Mouse (Mus musculus) heart, adult 2 months (tissue): ENCODE results near the gene Abr. TPM values are rescaled to one million over a fixed set of nuclear protein-coding genes. Genes with fewer than 3 reads are reported as not detected.

Experiments used
- DNase-seq, 2 experiments: peaks; one replicate each; pipeline ENCODE4 v3.0.0; 2021
- H3K27ac ChIP-seq: fragments of 200-600 bp; 2 replicates; pipeline ENCODE4 v1.8.1; 2022
- H3K27me3 ChIP-seq: fragments of 200-500 bp; 2 replicates; pipeline ENCODE4 v1.6.1; 2012; ENCODE audit warnings: mild to moderate bottlenecking, low read length, inconsistent platforms, mixed read lengths; ENCODE audit not compliant: control insufficient read depth, insufficient read depth
- H3K36me3 ChIP-seq: fragments of 200-500 bp; 2 replicates; pipeline ENCODE4 v1.6.1; 2012; ENCODE audit warnings: low read length, inconsistent platforms; ENCODE audit not compliant: control insufficient read depth, insufficient read depth
- H3K4me1 ChIP-seq: fragments of 200-500 bp; 2 replicates; pipeline ENCODE4 v1.6.1; 2011; ENCODE audit warnings: low read length; ENCODE audit not compliant: control insufficient read depth, insufficient read depth
- H3K4me3 ChIP-seq: fragments of 200-600 bp; 2 replicates; pipeline ENCODE4 v1.8.1; 2022
- H3K79me2 ChIP-seq: fragments of 200-500 bp; replicated peaks from 2 replicates; pipeline ENCODE4 v1.6.1; 2012; ENCODE audit warnings: mild to moderate bottlenecking, inconsistent platforms, low read length, moderate library complexity, mixed read lengths; ENCODE audit not compliant: control insufficient read depth, insufficient read depth
- H3K9ac ChIP-seq: fragments of 200-500 bp; 2 replicates; pipeline ENCODE4 v1.6.1; 2012; ENCODE audit warnings: low read depth, mild to moderate bottlenecking, control low read depth, inconsistent platforms, low read length, mixed read lengths
- CTCF ChIP-seq: fragments of 200-600 bp; IDR thresholded peaks from 2 replicates; pipeline ENCODE4 v1.8.1; 2022; ENCODE audit warnings: antibody characterized with exemption, mild to moderate bottlenecking, moderate library complexity
- EP300 ChIP-seq: fragments of 200-500 bp; IDR thresholded peaks from 2 replicates; pipeline ENCODE4 v1.6.1; 2011; ENCODE audit warnings: low read depth, low read length, control low read depth; ENCODE audit not compliant: insufficient read depth
- POLR2A ChIP-seq: fragments of 200-500 bp; IDR thresholded peaks from 2 replicates; pipeline ENCODE4 v1.6.1; 2011; ENCODE audit warnings: mild to moderate bottlenecking, low read depth, low read length, control low read depth; ENCODE audit not compliant: insufficient read depth
- whole genome bisulfite sequencing: fragments of 180-500 bp; shearing (Covaris S2); methylation state at CpG from one replicate; pipeline ENCODE4 v1.1.7; 2018; 5-methylcytosine and 5-hydroxymethylcytosine counted together
- intact Hi-C: fragments of 180-260 bp; cut with DNase I; formaldehyde crosslinking; loops from one replicate; pipeline ENCODE4 v1.15.1; 2025
- polyA plus RNA-seq: library from polyadenylated mRNA; depleted of rRNA; stranded (reverse); fragments of >200 nt; gene quantifications from 2 replicates; pipeline ENCODE4 v1.2.3, GENCODE M21; 2012
- total RNA-seq, 2 experiments: library from RNA; stranded (reverse); gene quantifications; 2 replicates each; pipeline ENCODE4 v1.2.3; 2021

Gene Abr
- total and polyA plus RNA-seq, 3 experiments: 23.4 to 32.2 (median 26.6) TPM

DNA sequence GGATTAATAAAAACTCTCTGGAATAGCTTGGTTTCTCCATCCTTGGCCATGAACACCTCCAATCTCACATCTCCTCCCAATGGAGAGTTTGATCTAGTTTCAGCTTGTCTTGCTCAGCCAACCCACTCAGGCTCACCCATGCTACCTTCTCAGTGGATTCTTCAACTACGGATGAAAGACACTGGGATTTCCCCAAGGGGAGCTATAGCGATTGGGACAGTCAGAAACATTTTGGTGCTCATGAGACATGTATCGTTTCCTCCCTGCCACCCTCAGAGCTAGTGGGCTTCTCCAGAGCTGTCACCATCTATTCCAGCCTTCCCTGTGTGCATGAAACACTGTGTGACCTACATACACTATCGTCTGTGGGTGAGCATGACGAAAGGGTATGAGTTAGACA is 160.4 kb downstream of the Abr start:
- no peak for DNase-seq
- Histone ChIP-seq H3K4me1 (no peaks in the 10 kb centered on the region), H3K27me3 (no peaks in the 10 kb centered on the region), H3K79me2 (no peaks in the 10 kb centered on the region), H3K9ac (no peak overlapping the region), H3K36me3 (no peaks in the 10 kb centered on the region), H3K4me3 (no peak overlapping the region), H3K27ac (no peak overlapping the region)
- TF ChIP-seq CTCF (no peak), EP300 (no peak), POLR2A (no peak)
- 88% methylated on average over 5 of the region's 5 CpGs for WGBS
- intact Hi-C loops: no loop called here

DNA sequence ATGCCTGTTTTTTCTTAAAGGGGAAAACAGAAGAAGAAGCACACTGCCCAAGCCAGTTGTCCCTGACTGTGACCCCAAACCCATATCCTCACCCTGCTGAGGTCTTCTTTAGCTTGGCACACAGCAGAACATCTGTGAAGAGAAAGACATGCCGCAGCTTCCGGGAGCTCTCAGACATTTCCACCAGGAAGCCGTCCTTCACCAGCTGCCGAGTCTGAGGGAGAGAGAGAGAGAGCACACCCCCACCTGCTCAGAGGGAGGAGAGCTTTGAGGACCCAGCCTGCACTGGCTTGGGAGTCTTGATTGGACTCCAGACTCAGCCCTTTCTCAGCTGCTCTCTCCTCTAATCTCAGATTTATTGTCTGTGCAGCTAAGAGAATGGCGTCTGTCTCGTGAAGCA is 160.9 kb downstream of the Abr start:
- 53% methylated on average over 6 of the region's 6 CpGs for WGBS

DNA sequence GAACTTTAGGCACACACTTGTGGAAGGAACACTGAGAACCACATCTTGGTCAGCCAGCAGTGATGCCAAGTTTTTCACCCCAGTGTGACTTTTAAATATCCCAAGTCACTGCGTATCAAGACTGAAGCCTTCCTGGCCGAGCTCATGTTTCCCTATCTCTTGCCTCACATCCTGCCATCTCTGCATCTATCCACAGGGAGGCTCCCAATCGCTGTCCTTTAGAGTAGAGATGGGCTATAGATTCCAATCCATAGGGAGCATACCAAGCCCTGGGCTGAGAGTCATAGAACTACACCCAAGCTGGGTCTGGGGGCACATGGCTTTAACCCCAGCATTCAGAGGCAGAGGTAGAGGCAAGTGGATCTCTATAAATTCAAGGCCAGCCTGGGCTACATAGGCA is 162.6 kb downstream of the Abr start:
- no peaks in the 10 kb centered on the region for H3K36me3 ChIP-seq
- no peak for TF ChIP-seq POLR2A
- TF ChIP-seq EP300: no peak
- TF ChIP-seq CTCF: no peak

More for the DNA sequence above, 160.9 kb downstream of the Abr start:
- no peak for TF ChIP-seq CTCF
- TF ChIP-seq POLR2A: no peak
- Histone ChIP-seq H3K9ac (no peak overlapping the region), H3K4me3 (no peak overlapping the region), H3K27me3 (no peaks in the 10 kb centered on the region), H3K4me1 (no peaks in the 10 kb centered on the region; the same call in 1 of the 2 replicates), H3K36me3 (no peaks in the 10 kb centered on the region), H3K27ac (no peak overlapping the region), H3K79me2 (no peaks in the 10 kb centered on the region)
- intact Hi-C loops: no loop called here
- DNase-seq: no peak

DNA sequence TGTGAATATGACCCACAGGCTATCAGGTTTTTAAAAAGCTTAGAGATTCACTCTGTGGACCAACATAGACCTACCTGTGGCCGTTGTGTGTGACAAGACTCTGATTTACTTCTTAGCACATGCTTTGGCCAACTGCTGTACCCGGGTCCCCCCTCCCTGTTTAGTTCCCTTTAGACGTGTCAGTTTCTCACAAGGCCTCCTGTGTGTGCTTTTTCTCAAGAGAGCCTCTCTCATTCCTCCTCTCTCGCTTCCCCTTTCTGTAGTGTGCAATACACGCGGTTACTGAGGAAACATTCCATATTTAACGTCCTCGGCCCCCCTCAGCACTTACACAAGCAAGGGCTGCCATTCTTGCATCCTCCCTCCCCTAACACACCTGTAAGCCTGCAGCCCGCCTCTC is 163.4 kb downstream of the Abr start:
- intact Hi-C loops: no loop called here
- no peak for DNase-seq
- Histone ChIP-seq H3K4me3 (no peak overlapping the region), H3K9ac (no peak overlapping the region), H3K27ac (no peak overlapping the region), H3K4me1 (no peaks in the 10 kb centered on the region; the same call in 1 of the 2 replicates), H3K36me3 (no peaks in the 10 kb centered on the region), H3K27me3 (no peaks in the 10 kb centered on the region), H3K79me2 (no peaks in the 10 kb centered on the region)
- WGBS: 83% methylated on average over 9 of the region's 9 CpGs
- TF ChIP-seq EP300 (no peak), POLR2A (no peak), CTCF (no peak)

More for the DNA sequence above, 162.6 kb downstream of the Abr start:
- Histone ChIP-seq H3K79me2 (no peaks in the 10 kb centered on the region), H3K27me3 (no peaks in the 10 kb centered on the region), H3K4me1 (no peaks in the 10 kb centered on the region; the same call in 1 of the 2 replicates), H3K4me3 (no peak overlapping the region), H3K9ac (no peak overlapping the region), H3K27ac (no peak overlapping the region)
- no peak for DNase-seq
- intact Hi-C loops: no loop called here
- WGBS: 44% methylated on average over 3 of the region's 3 CpGs

DNA sequence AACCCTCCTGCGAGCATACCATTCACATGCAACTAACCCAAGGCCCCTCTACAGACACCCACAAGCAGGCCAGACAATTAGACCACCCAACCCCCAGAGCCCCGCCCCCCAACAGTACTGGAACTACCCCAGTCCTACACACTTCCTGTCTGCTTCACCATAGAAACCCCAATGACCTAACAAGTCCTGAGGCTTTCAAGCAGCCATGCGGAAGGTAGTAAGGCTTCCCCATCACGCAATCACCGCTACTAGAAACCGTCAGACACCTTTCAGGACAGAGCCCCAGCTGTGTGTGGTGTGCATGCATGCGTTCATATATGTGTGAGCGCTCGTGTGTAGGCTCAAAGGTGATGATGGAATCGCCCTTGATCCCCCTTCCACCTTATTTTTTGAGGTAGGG is 165.2 kb downstream of the Abr start:
- Histone ChIP-seq H3K4me1 (no peaks in the 10 kb centered on the region; the same call in 1 of the 2 replicates), H3K79me2 (no peaks in the 10 kb centered on the region), H3K27ac (no peak overlapping the region), H3K36me3 (no peaks in the 10 kb centered on the region), H3K9ac (no peak overlapping the region), H3K4me3 (no peak overlapping the region), H3K27me3 (no peaks in the 10 kb centered on the region)
- TF ChIP-seq POLR2A (no peak), CTCF (no peak), EP300 (no peak)
- intact Hi-C loops: loop anchor here (1.0 to 2.0 kb wide), 3 partner anchors 38 to 121 kb away; no protein-coding TSS in a partner anchor
- no peak for DNase-seq
- WGBS: 80% methylated on average over 10 of the region's 10 CpGs

DNA sequence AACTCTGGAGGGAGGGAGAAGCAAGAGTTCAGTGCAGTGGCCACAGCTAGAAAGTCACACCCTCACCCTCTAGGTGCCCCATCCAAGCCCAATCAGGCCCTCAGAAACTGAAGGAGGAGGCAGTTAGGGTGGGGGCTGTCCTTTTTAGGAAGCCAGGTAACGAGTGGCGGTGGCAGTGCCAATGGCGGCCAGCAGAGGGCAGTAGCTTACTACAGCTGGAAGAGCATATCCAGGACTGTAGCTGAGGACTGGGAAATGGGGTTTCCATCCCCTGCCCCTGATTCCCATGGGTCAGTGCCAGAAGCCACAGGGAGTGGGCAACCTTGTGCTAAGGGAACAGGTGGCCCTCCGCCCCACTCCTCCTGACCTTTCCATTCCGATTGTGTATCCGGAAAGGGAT is 165.9 kb downstream of the Abr start:
- TF ChIP-seq CTCF: no peak
- peak; percentile 66; the same call in 1 of the 2 replicates for TF ChIP-seq EP300
- no peaks in the 10 kb centered on the region for H3K36me3 ChIP-seq
- no peaks in the 10 kb centered on the region for H3K79me2 ChIP-seq
- peak; percentile 83 to 90 for DNase-seq
- WGBS: 23% methylated on average over 6 of the region's 6 CpGs
- H3K9ac ChIP-seq: no peak overlapping the region
- intact Hi-C loops: loop anchor here (1.0 to 2.0 kb wide), 3 partner anchors 39 to 122 kb away; no protein-coding TSS in a partner anchor
- no peak overlapping the region for H3K27ac ChIP-seq
- no peaks in the 10 kb centered on the region; the same call in 1 of the 2 replicates for H3K4me1 ChIP-seq
- no peak overlapping the region for H3K4me3 ChIP-seq
- H3K27me3 ChIP-seq: no peaks in the 10 kb centered on the region
